Mouse (Mus musculus) liver, embryonic 14.5 days (tissue): ENCODE measurements around the gene Galnt2.

Experiments
- CTCF ChIP-seq: IDR thresholded peaks from 2 replicates; pipeline ENCODE4 v1.5.1; 2016; ENCODE audit warnings: antibody characterized with exemption, low read depth, control low read depth
- EP300 ChIP-seq: IDR thresholded peaks from 2 replicates; pipeline ENCODE4 v1.6.1; 2016; ENCODE audit warnings: antibody characterized with exemption, low read depth

GRCm38 (mm10) chr8:124231485-124232279, 491 bp downstream of the Galnt2 start:
- TF ChIP-seq CTCF: no peak
- no peak for TF ChIP-seq EP300
